In genomic region chr4:139872595-139872994, GRCm38 (mm10) we compare ENCODE assay signal across 10 mouse cellular contexts. TPM values are rescaled to one million over a fixed set of nuclear protein-coding genes. Genes with fewer than 3 reads are reported as not detected.
DNase-seq lines count a peak whose midpoint lies in the region; ATAC-seq and TF ChIP-seq lines count a peak whose summit lies in the region.
"Had no signal": no experiment of that assay in that cellular context is flagged by ENCODE, and none has a peak within 500 bp of the region (broad histone marks: within the 10 kb centered on the region; RNA-seq: fewer than 3 reads in every experiment).

No protein-coding gene starts in this region.

- H3K27ac ChIP-seq in cortical plate, adult 2 months (ENCODE audit: insufficient read depth, low read length), result no peak overlapping the region
- H3K27ac ChIP-seq in limb, embryonic 11.5 days (replicated peaks; ENCODE audit: low read depth, low read length), result no peak overlapping the region
- no peak overlapping the region for H3K27ac ChIP-seq in olfactory bulb, adult 2 months (ENCODE audit: insufficient read depth, low read depth, low read length)

- no peaks in the 10 kb centered on the region for H3K27me3 ChIP-seq in Patski
- H3K27me3 ChIP-seq in limb, embryonic 11.5 days (ENCODE audit: control insufficient read depth, insufficient read depth, low read length), result no peaks in the 10 kb centered on the region

- peak; percentile 90 for TF ChIP-seq CTCF in Patski (IDR thresholded peaks at IDR 0.05)
- peak; percentile 87 for TF ChIP-seq CTCF in cortical plate, adult 2 months (IDR thresholded peaks at IDR 0.05; ENCODE audit: extremely low read depth, insufficient read depth, low read length)
- peak; percentile 91 for TF ChIP-seq CTCF in olfactory bulb, adult 2 months (IDR thresholded peaks at IDR 0.05; ENCODE audit: insufficient read depth, low read depth, low read length)

- no peaks in the 10 kb centered on the region for H3K9me3 ChIP-seq in limb, embryonic 11.5 days (ENCODE audit: control insufficient read depth, low read length)

- CTCF ChIA-PET in Patski (lab: Charles Lee), result interaction anchor here (0.9 kb wide), 1 partner anchor 280 kb away, joined by 3 read pairs; no protein-coding TSS in a partner anchor

- TF ChIP-seq POLR2A in cortical plate, adult 2 months (IDR thresholded peaks at IDR 0.05; ENCODE audit: extremely low read depth, insufficient read depth, low read length), result no peak
- TF ChIP-seq POLR2A in olfactory bulb, adult 2 months (IDR thresholded peaks at IDR 0.05; ENCODE audit: insufficient read depth, low read depth, low read length), result no peak

- POLR2A ChIA-PET in Patski (lab: Charles Lee), result no interaction called here

- no peak for ATAC-seq in Patski
- peak; percentile 52 to 54; a peak in 2 of 4 replicates for ATAC-seq in hematopoietic stem cell, adult 5-6 weeks (replicated peaks in 1 of 2; ENCODE audit: insufficient read depth in 1 of 2, low FRiP score in 2 of 2, low TSS enrichment in 1 of 2, low read depth in 1 of 2, poor library complexity in 2 of 2, severe bottlenecking in 2 of 2)
- ATAC-seq in limb, embryonic 11.5 days (ENCODE audit: insufficient number of reproducible peaks, low FRiP score, low TSS enrichment, low read depth), result no peak

- H3K4me1 ChIP-seq in cortical plate, adult 2 months (ENCODE audit: control insufficient read depth, insufficient read depth, low read length), result no peaks in the 10 kb centered on the region
- H3K4me1 ChIP-seq in limb, embryonic 11.5 days (ENCODE audit: control insufficient read depth, insufficient read depth, low read length), result no peaks in the 10 kb centered on the region
- 0 out of 2 replicates have a peak, but pooled peaks cover 2% of the 10 kb centered on the region for H3K4me1 ChIP-seq in olfactory bulb, adult 2 months (ENCODE audit: control insufficient read depth, insufficient read depth, low read length)

- H3K9ac ChIP-seq in limb, embryonic 11.5 days (ENCODE audit: low read length), result no peak overlapping the region

- DNase-seq in kidney, adult 9 months, result peak; percentile 35
- no peak for DNase-seq in kidney, adult 11 months
- DNase-seq in Patski (ENCODE audit: low read depth, low spot score), result no peak
- peak; percentile 88 for DNase-seq in limb, embryonic 11.5 days (ENCODE audit: low spot score)
- no peak for DNase-seq in spleen, postnatal 4 days (ENCODE audit: low spot score in 2 of 2)

- no peaks in the 10 kb centered on the region for H3K36me3 ChIP-seq in limb, embryonic 11.5 days (ENCODE audit: control insufficient read depth, insufficient read depth, low read length)

- WGBS in limb, embryonic 11.5 days, result 8% methylated on average over 3 of the region's 3 CpGs
- WGBS in olfactory bulb, adult 2 months, result 5% methylated on average over 3 of the region's 3 CpGs

- in situ Hi-C loops in Patski (cut with MboI; ENCODE audit: low pct_unique_long_range_greater_than_20kb), result no loop called here

- no peak overlapping the region for H3K4me3 ChIP-seq in cortical plate, adult 2 months (ENCODE audit: insufficient read depth, low read length)
- H3K4me3 ChIP-seq in limb, embryonic 11.5 days (ENCODE audit: low read depth, low read length), result no peak overlapping the region
- H3K4me3 ChIP-seq in olfactory bulb, adult 2 months (ENCODE audit: insufficient read depth, low read depth, low read length), result no peak overlapping the region

- H3K4me2 ChIP-seq in limb, embryonic 11.5 days (ENCODE audit: low read depth, severe bottlenecking), result no peak overlapping the region

RNA-seq across cellular contexts. Expression of gene Pax7, which starts 39.3 kb away (rescaled TPM):
- polyA plus RNA-seq in Patski (2021), result not detected
- polyA plus RNA-seq in cortical plate, adult 2 months (2012; rRNA removed), result not detected in 2 replicates
- not detected in 2 replicates for total RNA-seq in hematopoietic stem cell, adult 5-6 weeks (2017)
- 0.25 and 0.31 TPM in 2 replicates for polyA plus RNA-seq in limb, embryonic 11.5 days (2014; fragmentation: Nextera tagmentation; extraction: Ambion mirVana)
- not detected in 2 replicates for polyA plus RNA-seq in olfactory bulb, adult 2 months (2012; ENCODE audit: insufficient read depth, insufficient read length, low replicate concordance, missing spikeins)
- total RNA-seq: neutrophil, adult 5-6 weeks had no signal
- polyA plus RNA-seq: gonadal fat pad, adult 2 months had no signal

Comparison
In these comparisons a context has a peak if more than half of its experiments do, and no peak if none do; other contexts are left out.
1. DNase-seq: peak in kidney, adult 9 months (single experiment) and limb, embryonic 11.5 days (single experiment); none in kidney, adult 11 months (single experiment), Patski (single experiment) and spleen, postnatal 4 days (0 of 2).
2. ATAC-seq: peak in hematopoietic stem cell, adult 5-6 weeks (2 of 2); none in Patski (single experiment) and limb, embryonic 11.5 days (single experiment).
3. Peak in every context shown above with its lines, with median percentiles within 50 percentile points of each other: CTCF ChIP-seq.